Mouse (Mus musculus) hindbrain, embryonic 11.5 days (tissue): Measurements from ENCODE around the gene G430095P16Rik. TPM values are rescaled to one million over a fixed set of nuclear protein-coding genes. Genes with fewer than 3 reads are reported as not detected.

ENCODE experiments used
- ATAC-seq: fragments of 200-750 bp; cut with Nextera tagmentation; 2 replicates; pipeline ENCODE4 v1.8.0; 2017; ENCODE audit warnings: mild to moderate bottlenecking, moderate TSS enrichment, moderate library complexity; ENCODE audit not compliant: low FRiP score
- DNase-seq: peaks from one replicate; pipeline ENCODE4 v3.0.0-alpha.2; 2015; ENCODE audit warnings: low spot score
- H3K27ac ChIP-seq: fragments of 300-500 bp; sonication (generic); 2 replicates; pipeline ENCODE4 v1.5.1; 2014; ENCODE audit warnings: mild to moderate bottlenecking, low read depth, low read length
- H3K27me3 ChIP-seq: fragments of 300-500 bp; sonication (generic); 2 replicates; pipeline ENCODE4 v1.6.1; 2014; ENCODE audit warnings: mild to moderate bottlenecking, low read length, moderate library complexity, mixed read lengths; ENCODE audit not compliant: control insufficient read depth, insufficient read depth
- H3K36me3 ChIP-seq: fragments of 300-500 bp; sonication (generic); 2 replicates; pipeline ENCODE4 v1.6.1; 2014; ENCODE audit warnings: mild to moderate bottlenecking, low read length, moderate library complexity, mixed read lengths; ENCODE audit not compliant: control insufficient read depth, insufficient read depth
- H3K4me1 ChIP-seq: fragments of 300-500 bp; sonication (generic); replicated peaks from 2 replicates; pipeline ENCODE4 v1.6.1; 2014; ENCODE audit warnings: low read length, mixed read lengths; ENCODE audit not compliant: control insufficient read depth, insufficient read depth
- H3K4me2 ChIP-seq: fragments of 300-500 bp; sonication (generic); replicated peaks from 2 replicates; pipeline ENCODE4 v1.6.1; 2014; ENCODE audit warnings: mild to moderate bottlenecking, low read depth, low read length
- H3K4me3 ChIP-seq: fragments of 300-500 bp; sonication (generic); 2 replicates; pipeline ENCODE4 v1.5.1; 2014; ENCODE audit warnings: low read depth, low read length
- H3K9ac ChIP-seq: fragments of 300-500 bp; sonication (generic); 2 replicates; pipeline ENCODE4 v1.6.1; 2014; ENCODE audit warnings: low read depth, low read length
- H3K9me3 ChIP-seq: fragments of 300-500 bp; sonication (generic); 2 replicates; pipeline ENCODE4 v1.6.1; 2016; ENCODE audit warnings: low read length; ENCODE audit not compliant: control insufficient read depth
- WGBS: fragments of 180-500 bp; shearing (Covaris S2); extraction: QIAGEN DNeasy Blood & Tissue Kit; methylation state at CpG from one replicate; pipeline ENCODE4 v1.1.7; 2014; 5-methylcytosine and 5-hydroxymethylcytosine counted together
- polyA plus RNA-seq: library from polyadenylated mRNA; unstranded; fragments of >200 nt; fragmentation: Nextera tagmentation; extraction: Ambion mirVana; gene quantifications from 2 replicates; pipeline ENCODE4 v1.2.1, GENCODE M21; 2014

Gene G430095P16Rik
- polyA plus RNA-seq, 1 experiment from 2014 or later, result 2.9 TPM

DNA sequence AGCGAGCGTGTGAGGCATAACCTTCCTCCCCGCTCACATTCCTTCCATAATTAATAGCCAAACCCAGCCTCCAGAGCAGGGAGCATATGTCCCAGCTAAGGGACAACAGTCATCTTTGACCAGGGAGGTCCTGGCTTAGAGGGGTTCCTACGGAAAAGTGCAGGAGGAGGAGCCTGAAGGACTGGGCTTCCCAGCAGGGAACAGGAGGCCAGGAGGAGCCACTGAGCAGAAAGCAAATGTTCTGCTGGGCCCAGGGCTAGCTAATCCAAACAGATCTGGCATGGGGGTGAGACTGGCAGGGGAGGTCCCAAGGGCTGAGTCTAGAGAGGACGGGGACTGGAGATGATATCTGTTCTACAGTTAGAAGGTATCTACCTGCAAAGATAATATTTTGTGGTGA is 34.7 kb downstream of the G430095P16Rik start:
- Histone ChIP-seq H3K4me3 (no peak overlapping the region), H3K4me1 (peaks cover 2% of the 10 kb centered on the region; the same call in 1 of the 2 replicates), H3K9ac (no peak overlapping the region), H3K27ac (no peak overlapping the region), H3K27me3 (peaks cover 81% of the 10 kb centered on the region), H3K4me2 (no peak overlapping the region), H3K9me3 (no peaks in the 10 kb centered on the region), H3K36me3 (no peaks in the 10 kb centered on the region)
- ATAC-seq (no peak), DNase-seq (no peak)
- 33% methylated on average over 5 of the region's 5 CpGs for WGBS

GRCm38 (mm10) chr8:84758308-84758707 is 35.5 kb downstream of the G430095P16Rik start:
- DNase-seq (no peak), ATAC-seq (no peak)
- H3K4me3 ChIP-seq, result no peak overlapping the region
- H3K27me3 ChIP-seq, result peaks cover 80% of the 10 kb centered on the region
- no peaks in the 10 kb centered on the region for H3K9me3 ChIP-seq
- H3K4me1 ChIP-seq, result peaks cover 2% of the 10 kb centered on the region; the same call in 1 of the 2 replicates
- no peak overlapping the region for H3K9ac ChIP-seq
- no peak overlapping the region for H3K4me2 ChIP-seq
- no peak overlapping the region for H3K27ac ChIP-seq
- H3K36me3 ChIP-seq, result no peaks in the 10 kb centered on the region
- 93% methylated on average over 3 of the region's 3 CpGs for WGBS

DNA sequence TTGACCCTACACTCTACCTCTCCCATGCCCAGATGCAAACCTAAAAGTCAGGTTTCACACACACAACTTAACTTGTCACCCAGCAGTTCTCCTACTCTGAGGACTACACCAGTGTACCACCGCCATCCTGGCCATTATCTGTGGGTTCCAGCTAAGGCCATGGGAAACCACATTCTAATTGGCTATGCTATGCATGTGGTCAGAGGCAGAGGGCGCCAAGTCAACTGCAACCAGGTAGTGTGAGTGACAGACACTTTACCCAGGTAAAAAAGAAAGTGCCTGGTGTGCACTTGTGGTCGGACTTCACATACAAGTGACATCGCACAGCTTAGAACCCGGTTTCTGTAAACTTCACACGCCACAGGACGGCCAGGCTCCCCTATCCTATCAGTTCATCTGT is 36.3 kb downstream of the G430095P16Rik start:
- Histone ChIP-seq H3K27ac (no peak overlapping the region), H3K36me3 (no peaks in the 10 kb centered on the region), H3K27me3 (peaks cover 80% of the 10 kb centered on the region), H3K4me3 (no peak overlapping the region), H3K9ac (no peak overlapping the region), H3K9me3 (no peaks in the 10 kb centered on the region), H3K4me2 (no peak overlapping the region), H3K4me1 (peaks cover 2% of the 10 kb centered on the region; the same call in 1 of the 2 replicates)
- DNase-seq (no peak), ATAC-seq (no peak)
- WGBS, result 68% methylated on average over 7 of the region's 7 CpGs

DNA sequence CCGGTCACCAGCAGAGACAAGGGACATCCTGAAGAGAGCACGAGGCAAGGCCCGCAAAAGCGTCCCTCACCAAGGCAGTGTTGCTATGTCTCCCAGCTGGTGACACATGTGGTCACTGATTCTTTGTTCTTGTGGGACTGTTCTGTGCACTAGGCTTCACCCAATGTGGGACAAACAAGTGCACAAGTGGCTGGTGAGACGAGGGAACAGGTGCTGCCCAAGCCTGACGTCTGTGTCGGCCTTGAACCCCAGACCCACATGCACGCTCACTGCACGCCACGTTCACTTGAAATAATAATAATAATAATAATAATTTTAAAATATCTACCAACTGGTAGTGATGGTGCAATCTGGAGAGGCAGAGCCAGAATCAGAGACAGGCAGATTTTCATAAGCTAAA is 36.9 kb downstream of the G430095P16Rik start:
- WGBS, result 94% methylated on average over 10 of the region's 10 CpGs
- peaks cover 83% of the 10 kb centered on the region for H3K27me3 ChIP-seq
- H3K4me3 ChIP-seq, result no peak overlapping the region
- H3K4me2 ChIP-seq, result no peak overlapping the region
- H3K9ac ChIP-seq, result no peak overlapping the region
- ATAC-seq, result no peak
- DNase-seq, result no peak
- H3K4me1 ChIP-seq, result peaks cover 2% of the 10 kb centered on the region; the same call in 1 of the 2 replicates
- no peak overlapping the region for H3K27ac ChIP-seq
- H3K9me3 ChIP-seq, result no peaks in the 10 kb centered on the region
- no peaks in the 10 kb centered on the region for H3K36me3 ChIP-seq

GRCm38 (mm10) chr8:84760405-84760805 is 37.6 kb downstream of the G430095P16Rik start:
- Histone ChIP-seq H3K36me3 (no peaks in the 10 kb centered on the region), H3K9ac (no peak overlapping the region), H3K4me2 (no peak overlapping the region), H3K27me3 (peaks cover 88% of the 10 kb centered on the region), H3K4me3 (no peak overlapping the region), H3K27ac (no peak overlapping the region), H3K4me1 (peaks cover 7% of the 10 kb centered on the region), H3K9me3 (no peaks in the 10 kb centered on the region)
- WGBS, result 44% methylated on average over 7 of the region's 7 CpGs
- DNase-seq (no peak), ATAC-seq (no peak)

GRCm38 (mm10) chr8:84760901-84761300 is 38.1 kb downstream of the G430095P16Rik start:
- H3K9ac ChIP-seq, result no peak overlapping the region
- 46% methylated on average over 2 of the region's 2 CpGs for WGBS
- H3K36me3 ChIP-seq, result no peaks in the 10 kb centered on the region
- no peaks in the 10 kb centered on the region for H3K9me3 ChIP-seq
- DNase-seq (peak; percentile 39), ATAC-seq (no peak)
- H3K4me1 ChIP-seq, result peaks cover 12% of the 10 kb centered on the region
- no peak overlapping the region for H3K4me2 ChIP-seq
- H3K27ac ChIP-seq, result no peak overlapping the region
- H3K27me3 ChIP-seq, result peaks cover 87% of the 10 kb centered on the region
- H3K4me3 ChIP-seq, result no peak overlapping the region

DNA sequence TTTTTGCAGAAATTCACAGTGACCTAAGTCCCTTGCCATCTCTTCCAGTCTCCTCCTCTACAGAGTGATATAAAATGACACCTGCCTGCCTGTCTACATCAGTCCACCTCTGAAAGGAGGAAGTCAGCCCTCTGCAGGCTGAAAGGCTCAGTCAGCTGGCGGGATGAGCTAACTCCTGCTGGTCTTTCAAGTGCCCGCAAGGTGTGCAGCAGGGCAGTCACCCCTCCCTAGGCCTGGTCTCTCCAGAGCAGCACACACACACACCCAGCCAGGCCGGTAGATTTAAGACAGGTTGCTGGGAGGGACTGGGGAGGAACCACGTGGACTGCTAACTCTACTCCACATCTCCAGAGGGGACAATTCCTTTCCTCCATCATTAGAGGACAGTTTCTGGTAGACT is 41.3 kb downstream of the G430095P16Rik start:
- Histone ChIP-seq H3K4me2 (no peak overlapping the region), H3K27ac (no peak overlapping the region), H3K4me1 (peaks cover 12% of the 10 kb centered on the region), H3K9ac (no peak overlapping the region), H3K4me3 (no peak overlapping the region), H3K36me3 (no peaks in the 10 kb centered on the region), H3K27me3 (peaks cover 91% of the 10 kb centered on the region), H3K9me3 (no peaks in the 10 kb centered on the region)
- WGBS, result 58% methylated on average over 4 of the region's 4 CpGs
- DNase-seq, result no peak
- no peak for ATAC-seq

DNA sequence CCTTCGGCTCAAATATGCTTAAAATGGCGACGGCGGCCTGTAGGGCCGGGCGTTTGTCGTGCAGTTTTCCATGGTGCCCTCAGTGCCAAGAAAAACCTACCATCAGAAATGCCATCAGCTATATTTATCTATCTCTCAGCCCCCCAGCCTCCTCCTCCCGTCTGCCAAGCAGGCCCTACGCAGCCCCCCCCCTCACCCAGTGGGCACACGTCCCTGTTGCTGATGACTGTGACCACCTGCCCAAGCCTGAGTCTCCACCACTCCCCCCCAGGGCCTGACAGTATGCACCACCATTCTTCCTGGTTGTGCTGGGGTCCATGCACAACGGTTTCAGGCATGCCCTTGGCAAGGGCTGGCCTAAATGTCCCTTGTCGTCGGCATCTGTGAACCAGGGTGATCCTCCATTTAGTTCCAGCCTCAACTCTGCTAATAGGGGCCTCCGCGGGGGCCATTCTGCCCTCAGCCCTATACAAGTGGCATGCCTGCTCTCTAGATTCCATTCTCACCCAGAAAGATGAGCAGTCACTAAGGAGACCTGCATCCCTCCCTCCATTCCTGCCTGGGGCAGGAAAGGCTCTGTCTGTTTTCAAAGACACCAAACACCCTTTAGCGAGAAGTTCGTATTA is 42.2 kb downstream of the G430095P16Rik start:
- Histone ChIP-seq H3K4me2 (no peak overlapping the region), H3K27me3 (peaks cover 93% of the 10 kb centered on the region), H3K36me3 (no peaks in the 10 kb centered on the region), H3K27ac (no peak overlapping the region), H3K9me3 (no peaks in the 10 kb centered on the region), H3K4me1 (peaks cover 12% of the 10 kb centered on the region), H3K4me3 (no peak overlapping the region), H3K9ac (no peak overlapping the region)
- ATAC-seq (no peak), DNase-seq (no peak)
- 76% methylated on average over 17 of the region's 17 CpGs for WGBS

DNA sequence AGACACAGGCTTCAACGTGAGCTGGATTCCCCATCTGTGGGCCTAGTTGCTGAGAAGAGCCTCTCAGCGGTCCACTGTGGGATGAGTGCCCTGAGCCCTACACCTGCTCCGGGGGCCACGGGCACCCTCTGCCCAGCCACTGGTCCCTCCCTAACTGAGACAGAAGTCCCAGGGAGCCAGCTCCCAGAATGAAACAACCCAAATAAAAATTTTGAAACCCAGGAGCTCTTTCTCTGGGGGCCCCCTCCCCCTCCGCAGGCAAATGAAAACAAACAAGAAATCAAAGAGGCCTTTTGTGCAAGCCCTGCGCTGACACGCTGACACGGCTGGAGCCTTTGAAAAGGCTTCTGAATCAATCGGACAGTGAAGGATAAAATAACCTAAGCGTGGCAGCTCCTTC is 42.8 kb downstream of the G430095P16Rik start:
- peaks cover 12% of the 10 kb centered on the region for H3K4me1 ChIP-seq
- ATAC-seq, result no peak

More for the DNA sequence above, 42.8 kb downstream of the G430095P16Rik start:
- Histone ChIP-seq H3K9me3 (no peaks in the 10 kb centered on the region), H3K27me3 (peaks cover 95% of the 10 kb centered on the region), H3K27ac (no peak overlapping the region), H3K9ac (no peak overlapping the region), H3K4me3 (no peak overlapping the region), H3K4me2 (no peak overlapping the region), H3K36me3 (no peaks in the 10 kb centered on the region)
- 7% methylated on average over 10 of the region's 10 CpGs for WGBS
- DNase-seq, result peak; percentile 43
